7 mouse cellular contexts compared by ENCODE assay signal in the genomic region with DNA sequence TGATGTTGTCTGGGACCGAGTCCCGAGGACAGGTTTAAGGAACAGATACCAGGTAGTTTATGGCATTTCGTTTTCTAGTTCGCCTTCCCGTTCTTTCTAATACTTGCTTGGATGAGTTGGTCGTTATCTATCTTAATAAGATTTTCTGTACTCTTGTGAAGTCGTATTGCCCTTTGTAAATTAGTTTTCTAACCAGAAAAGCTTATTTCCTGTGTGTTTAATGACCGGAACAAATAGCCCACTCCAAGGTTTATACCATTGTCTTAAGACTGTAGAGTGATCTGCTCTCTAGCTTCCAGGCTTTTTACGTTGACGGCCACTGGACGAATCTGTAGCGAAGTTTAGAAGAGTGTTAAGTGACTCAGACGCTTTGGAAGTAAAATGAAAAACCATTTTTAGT. TPM values are rescaled to one million over a fixed set of nuclear protein-coding genes. Genes with fewer than 3 reads are reported as not detected.
DNase-seq lines count a peak whose midpoint lies in the region; ATAC-seq lines count a peak whose summit lies in the region.

No protein-coding gene starts in this region.

- H3K27me3 ChIP-seq in neural tube, embryonic 11.5 days (ENCODE audit: control insufficient read depth, insufficient read depth, low read length): no peaks in the 10 kb centered on the region
- H3K27me3 ChIP-seq in forebrain, embryonic 15.5 days: no peaks in the 10 kb centered on the region
- peaks cover 49% of the 10 kb centered on the region for H3K27me3 ChIP-seq in liver, embryonic 12.5 days (replicated peaks)
- no peaks in the 10 kb centered on the region for H3K27me3 ChIP-seq in stomach, embryonic 16.5 days (ENCODE audit: control insufficient read depth, insufficient read depth, low read length)

- DNase-seq in neural tube, embryonic 11.5 days (ENCODE audit: low spot score): no peak
- DNase-seq in neural tube, embryonic 10.5 days (ENCODE audit: extremely low spot score, low spot score): no peak
- no peak for DNase-seq in adrenal gland, adult 2 months
- no peak for DNase-seq in layer of hippocampus, postnatal 25 days (ENCODE audit: extremely low spot score in 1 of 2, low spot score in 1 of 2)

- peak overlapping the region; percentile 86 for H3K9ac ChIP-seq in neural tube, embryonic 11.5 days (ENCODE audit: low read length)
- H3K9ac ChIP-seq in forebrain, embryonic 15.5 days (replicated peaks): peak overlapping the region; percentile 81
- H3K9ac ChIP-seq in liver, embryonic 12.5 days: 0 out of 2 replicates have a peak overlapping the region, but pooled peaks have one; percentile 63
- peak overlapping the region; percentile 93 for H3K9ac ChIP-seq in stomach, embryonic 16.5 days (ENCODE audit: low read length)

- 2% methylated on average over 13 of the region's 13 CpGs for WGBS in neural tube, embryonic 11.5 days
- 5% methylated on average over 13 of the region's 13 CpGs for WGBS in forebrain, embryonic 15.5 days
- WGBS in liver, embryonic 12.5 days (ENCODE audit: insufficient replicate concordance): 8% methylated on average over 13 of the region's 13 CpGs
- 3% methylated on average over 13 of the region's 13 CpGs for WGBS in stomach, embryonic 16.5 days

- no peak overlapping the region for H3K27ac ChIP-seq in neural tube, embryonic 11.5 days (ENCODE audit: low read depth, low read length)
- H3K27ac ChIP-seq in forebrain, embryonic 15.5 days (replicated peaks): peak overlapping the region; percentile 81
- no peak overlapping the region for H3K27ac ChIP-seq in liver, embryonic 12.5 days
- H3K27ac ChIP-seq in stomach, embryonic 16.5 days (ENCODE audit: low read length): peak overlapping the region; percentile 79

- peak overlapping the region; percentile 90 for H3K4me3 ChIP-seq in neural tube, embryonic 11.5 days (ENCODE audit: low read depth, low read length)
- peak overlapping the region; percentile 79 for H3K4me3 ChIP-seq in forebrain, embryonic 15.5 days
- peak overlapping the region; percentile 63 for H3K4me3 ChIP-seq in liver, embryonic 12.5 days
- peak overlapping the region; percentile 89 for H3K4me3 ChIP-seq in stomach, embryonic 16.5 days (replicated peaks; ENCODE audit: low read length)

- ATAC-seq in neural tube, embryonic 11.5 days (ENCODE audit: insufficient read depth, low FRiP score, low TSS enrichment): no peak
- ATAC-seq in forebrain, embryonic 15.5 days (replicated peaks): no peak
- ATAC-seq in liver, embryonic 12.5 days: no peak
- ATAC-seq in stomach, embryonic 16.5 days (ENCODE audit: insufficient read depth, low FRiP score): no peak

- H3K36me3 ChIP-seq in neural tube, embryonic 11.5 days (ENCODE audit: control insufficient read depth, insufficient read depth, low read length): no peaks in the 10 kb centered on the region
- no peaks in the 10 kb centered on the region for H3K36me3 ChIP-seq in forebrain, embryonic 15.5 days
- H3K36me3 ChIP-seq in liver, embryonic 12.5 days: no peaks in the 10 kb centered on the region
- no peaks in the 10 kb centered on the region for H3K36me3 ChIP-seq in stomach, embryonic 16.5 days (ENCODE audit: control insufficient read depth, insufficient read depth, low read length)

- H3K4me2 ChIP-seq in neural tube, embryonic 11.5 days (ENCODE audit: low read depth): peak overlapping the region; percentile 74
- peak overlapping the region; percentile 62 for H3K4me2 ChIP-seq in forebrain, embryonic 15.5 days (replicated peaks)
- peak overlapping the region; percentile 78 for H3K4me2 ChIP-seq in liver, embryonic 12.5 days
- H3K4me2 ChIP-seq in stomach, embryonic 16.5 days (ENCODE audit: low read depth, low read length): peak overlapping the region; percentile 64

- no peaks in the 10 kb centered on the region for H3K9me3 ChIP-seq in neural tube, embryonic 11.5 days (ENCODE audit: control insufficient read depth, low read length)
- no peaks in the 10 kb centered on the region for H3K9me3 ChIP-seq in forebrain, embryonic 15.5 days
- no peaks in the 10 kb centered on the region for H3K9me3 ChIP-seq in liver, embryonic 12.5 days (replicated peaks)
- no peaks in the 10 kb centered on the region for H3K9me3 ChIP-seq in stomach, embryonic 16.5 days (replicated peaks; ENCODE audit: control insufficient read depth, low read length)

- no peaks in the 10 kb centered on the region for H3K4me1 ChIP-seq in neural tube, embryonic 11.5 days (ENCODE audit: control insufficient read depth, insufficient read depth, low read length)
- H3K4me1 ChIP-seq in forebrain, embryonic 15.5 days: peaks cover 15% of the 10 kb centered on the region
- H3K4me1 ChIP-seq in liver, embryonic 12.5 days: peaks cover 5% of the 10 kb centered on the region; the same call in 1 of the 2 replicates
- H3K4me1 ChIP-seq in stomach, embryonic 16.5 days (ENCODE audit: control insufficient read depth, insufficient read depth, low read length): peaks cover 16% of the 10 kb centered on the region

RNA-seq across cellular contexts. Expression of a gene that starts 1.1 kb away (rescaled TPM):
- polyA plus RNA-seq in neural tube, embryonic 11.5 days (2014; fragmentation: Nextera tagmentation; extraction: Ambion mirVana): 44.2 and 48.4 TPM in 2 replicates
- 50.0 and 53.2 TPM in 2 replicates for polyA plus RNA-seq in forebrain, embryonic 15.5 days (2015; fragmentation: Nextera tagmentation; extraction: Ambion mirVana)
- polyA plus RNA-seq in liver, embryonic 12.5 days (2016; fragmentation: Nextera tagmentation; extraction: Ambion mirVana): 10.3 and 11.0 TPM in 2 replicates
- 57.2 and 64.6 TPM in 2 replicates for polyA plus RNA-seq in stomach, embryonic 16.5 days (2015; fragmentation: Nextera tagmentation; extraction: Ambion mirVana)
- total RNA-seq in adrenal gland, adult 2 months (2021): 10 to 100 TPM; 22.5 to 30.1 TPM
- 11.0 and 11.2 TPM in 2 replicates for polyA plus RNA-seq in adrenal gland, adult 2 months (2012; rRNA removed)
- 100 to 1,000 TPM in 1 of 2 experiments, 10 to 100 TPM in 1; 89.5 to 108 TPM for total RNA-seq in layer of hippocampus, postnatal 25 days (2021)

Comparison
In these comparisons a context has a peak if more than half of its experiments do, and no peak if none do; other contexts are left out.
1. H3K27ac ChIP-seq: peak in forebrain, embryonic 15.5 days (single experiment) and stomach, embryonic 16.5 days (single experiment); none in neural tube, embryonic 11.5 days (single experiment) and liver, embryonic 12.5 days (single experiment).
2. Peak in every context shown above with its lines, with median percentiles within 50 percentile points of each other: H3K4me2 ChIP-seq, H3K4me3 ChIP-seq and H3K9ac ChIP-seq.